Mouse (Mus musculus) left cerebral cortex, adult 2 months (tissue): ENCODE data around the gene Olfr1032. TPM values are rescaled to one million over a fixed set of nuclear protein-coding genes. Genes with fewer than 3 reads are reported as not detected.
A peak's percentile ranks its signal among the peaks of the same experiment; 100 is the strongest.
"Not testable (repeated sequence)": the region's sequence is repeated elsewhere in the genome, so short reads cannot be mapped to it uniquely, and the experiment has no call there.

ENCODE experiments used
- DNase-seq, 2 experiments: peaks; one replicate each; pipeline ENCODE4 v3.0.0; 2021 to 2022; ENCODE audit warnings: low spot score in 2 of 2, mixed read lengths in 1 of 2; ENCODE audit errors: extremely low spot score in 1 of 2
- H3K27ac ChIP-seq: fragments of 200-600 bp; 2 replicates; pipeline ENCODE4 v1.8.1; 2022
- H3K4me3 ChIP-seq: fragments of 200-600 bp; 2 replicates; pipeline ENCODE4 v1.8.1; 2022
- CTCF ChIP-seq: fragments of 200-600 bp; IDR thresholded peaks from 2 replicates; pipeline ENCODE4 v1.8.1; 2022; ENCODE audit warnings: antibody characterized with exemption, mild to moderate bottlenecking, moderate library complexity
- intact Hi-C: fragments of 180-260 bp; cut with DNase I; formaldehyde crosslinking; loops from one replicate; pipeline ENCODE4 v1.15.1; 2025
- long read RNA-seq, 2 experiments: library from polyadenylated mRNA; stranded (forward); transcript quantifications; one replicate each; pipeline ENCODE4 v2.0.0; 2021; ENCODE audit warnings: borderline mapping rate in 2 of 2
- total RNA-seq, 2 experiments: library from RNA; stranded (reverse); gene quantifications; 2 replicates each; pipeline ENCODE4 v1.2.3; 2021

The Olfr1032 gene
- total RNA-seq: not detected
- long read RNA-seq, experiment 1: 0 reads
- long read RNA-seq, experiment 2: 0 reads

DNA sequence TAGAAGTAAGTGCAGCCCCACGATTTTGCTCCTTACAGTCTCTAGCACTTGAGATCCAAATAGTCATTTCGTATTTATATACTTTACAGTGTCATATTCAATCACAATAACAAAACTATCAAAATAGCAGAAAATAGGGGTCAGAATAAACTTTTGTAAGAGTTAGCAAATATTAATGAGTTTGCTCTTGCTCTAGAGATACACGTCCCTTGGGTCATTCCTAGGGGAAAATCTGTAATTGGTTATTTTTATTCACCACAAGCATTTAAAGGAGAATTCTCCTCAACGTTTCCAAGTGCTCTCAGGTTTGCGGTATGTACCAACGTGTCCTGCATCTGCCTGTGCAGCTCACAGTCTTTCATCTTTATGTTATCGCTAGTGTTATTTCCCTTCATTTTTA, at the start of gene Olfr1032:
TSS of gene Olfr1032 (plus strand) at position 301 of the 400 bp plus-strand sequence.
- intact Hi-C loops: no loop called here
- H3K27ac ChIP-seq: no peak within 1 kb of the TSS
- no peak for TF ChIP-seq CTCF
- no peak for DNase-seq
- H3K4me3 ChIP-seq: no peak within 1 kb of the TSS

DNA sequence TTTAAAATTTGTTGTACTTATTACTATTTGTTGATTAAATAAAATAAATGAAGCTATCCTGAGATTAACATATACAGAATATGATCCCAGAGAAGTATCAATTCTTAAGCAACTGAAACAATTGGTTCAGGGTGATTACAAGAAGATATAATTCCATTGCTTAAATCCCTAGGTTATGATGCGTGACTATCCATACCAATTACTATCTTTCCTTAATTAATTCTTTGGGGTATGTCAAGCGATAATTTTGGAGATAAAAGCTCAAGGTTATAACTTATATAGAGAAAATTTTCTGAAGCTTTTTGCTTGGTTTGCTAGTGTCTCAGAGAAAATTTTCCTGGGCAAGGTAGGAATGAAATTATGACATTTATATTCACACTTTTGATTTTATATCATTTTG, 31.7 kb upstream of the Olfr1032 start, which contains the start of gene Olfr1029:
TSS of gene Olfr1029 (plus strand) at position 301 of the 400 bp plus-strand sequence.
- H3K27ac ChIP-seq: no peak within 1 kb of the TSS
- no peak within 1 kb of the TSS for H3K4me3 ChIP-seq
- intact Hi-C loops: no loop called here
- no peak for DNase-seq
- TF ChIP-seq CTCF: no peak

DNA sequence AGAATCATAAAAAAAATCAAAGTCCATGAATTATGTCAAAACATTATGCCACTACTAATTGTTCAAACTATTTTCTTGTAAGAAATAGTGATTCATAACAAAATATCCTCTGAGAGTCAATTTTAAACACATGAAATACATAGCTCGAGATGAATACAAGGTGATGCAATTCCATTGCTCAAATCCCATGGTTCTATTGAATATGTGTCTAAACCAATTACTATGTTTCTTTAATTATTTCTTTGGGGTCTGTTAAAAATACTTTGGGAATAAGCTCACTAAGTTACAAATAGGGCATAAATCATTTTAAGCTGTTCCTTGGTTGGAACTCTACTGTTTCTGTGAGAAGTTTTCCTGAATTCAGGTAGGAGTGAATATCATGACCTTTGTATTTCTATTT, 26.4 kb upstream of the Olfr1032 start, which contains the start of gene Olfr1030:
TSS of gene Olfr1030 (plus strand) at position 301 of the 400 bp plus-strand sequence.
- no peak for DNase-seq
- intact Hi-C loops: no loop called here
- no peak for TF ChIP-seq CTCF
- H3K27ac ChIP-seq: no peak within 1 kb of the TSS
- H3K4me3 ChIP-seq: no peak within 1 kb of the TSS

DNA sequence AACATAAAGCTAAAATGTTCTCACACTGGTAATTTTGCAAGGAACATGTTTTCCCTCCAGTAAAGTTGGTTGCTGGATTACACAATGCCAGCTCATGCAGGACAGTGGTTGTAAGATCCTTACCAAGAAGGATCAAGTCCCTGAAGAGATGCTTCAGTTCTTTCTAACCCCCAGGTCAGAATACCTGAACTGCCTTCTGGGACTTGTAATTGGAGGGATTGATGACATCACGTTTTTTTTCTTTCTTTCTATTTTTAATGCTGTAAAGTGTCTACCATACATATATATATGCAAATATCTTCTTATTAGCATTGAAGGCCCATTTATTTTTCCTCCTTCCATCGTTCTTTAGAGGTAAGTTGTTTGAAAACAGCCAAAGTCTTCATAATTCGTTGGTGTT, 15.3 kb upstream of the Olfr1032 start, which contains the start of gene Olfr1031:
TSS of gene Olfr1031 (plus strand) at position 301 of the 400 bp plus-strand sequence.
- DNase-seq: no peak
- TF ChIP-seq CTCF: no peak
- H3K27ac ChIP-seq: no peak within 1 kb of the TSS
- intact Hi-C loops: no loop called here
- no peak within 1 kb of the TSS for H3K4me3 ChIP-seq

DNA sequence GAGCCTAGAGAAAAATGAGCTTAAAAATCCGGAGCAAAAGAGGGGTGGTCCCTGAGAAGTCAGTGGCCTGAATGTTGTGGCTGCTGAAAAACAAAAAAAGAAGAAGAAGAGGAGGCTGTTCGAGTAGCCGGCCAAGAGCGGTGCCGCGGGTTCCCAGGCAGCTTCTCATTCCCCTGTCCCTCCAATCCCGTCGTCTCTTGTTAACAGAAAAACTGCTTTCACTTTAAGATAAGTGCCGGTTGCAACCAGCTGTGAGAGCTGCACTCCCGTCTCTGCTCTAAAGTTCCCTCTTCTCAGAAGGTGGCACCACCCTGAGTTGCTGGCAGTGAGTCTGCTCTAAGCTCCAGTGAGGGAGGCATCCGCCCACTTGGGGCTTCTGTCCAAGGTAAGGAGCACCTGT, 15.1 kb downstream of the Olfr1032 start, which contains the start of gene Olfr1033:
TSS of gene Olfr1033 (plus strand) at position 228 of the 400 bp plus-strand sequence.
- intact Hi-C loops, DNase-seq, H3K27ac ChIP-seq: not testable (repeated sequence)
- H3K4me3 ChIP-seq: peak within 1 kb of the TSS; percentile 22; the same call in 1 of the 2 replicates

DNA sequence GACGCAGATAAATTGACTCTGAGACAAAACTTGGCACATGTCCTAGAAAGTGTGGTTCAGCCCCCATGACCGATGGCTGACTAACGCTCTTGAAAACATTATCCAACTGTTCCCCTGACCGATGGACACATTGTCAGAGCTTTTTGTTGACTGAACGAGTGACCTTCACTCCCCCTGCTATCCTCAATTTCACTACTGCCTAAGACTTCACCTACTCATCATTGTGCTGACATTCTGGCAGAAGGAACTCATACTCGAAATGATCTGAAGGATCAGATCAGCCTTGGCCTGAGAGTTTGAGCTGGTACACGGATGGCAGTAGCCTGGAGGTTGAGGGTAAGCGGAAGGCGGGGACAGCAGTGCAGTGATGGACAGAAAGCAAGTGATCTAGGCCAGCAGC, 16.2 kb downstream of the Olfr1032 start:
- H3K27ac ChIP-seq, DNase-seq, intact Hi-C loops, H3K4me3 ChIP-seq: not testable (repeated sequence)

DNA sequence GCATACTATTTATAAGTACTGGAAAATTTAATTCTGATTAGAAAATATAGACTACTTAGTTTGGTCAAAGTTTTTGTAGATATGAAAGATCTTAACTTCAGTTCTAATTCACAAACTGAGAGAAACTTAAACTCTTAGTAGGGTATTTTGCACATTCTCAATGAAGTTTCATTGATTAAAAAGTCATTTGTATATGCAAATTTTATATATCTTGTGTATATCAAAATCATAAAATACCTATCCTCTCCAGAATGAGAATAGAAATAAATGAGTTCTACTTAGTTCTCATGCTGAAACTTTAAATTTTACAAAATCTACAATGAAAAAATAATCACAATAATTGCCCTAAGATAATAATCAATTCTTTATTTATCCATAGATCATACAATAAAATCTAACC, 40.2 kb downstream of the Olfr1032 start, which contains the start of gene Olfr1034:
TSS of gene Olfr1034 (plus strand) at position 301 of the 400 bp plus-strand sequence.
- intact Hi-C loops: no loop called here
- no peak for TF ChIP-seq CTCF
- no peak within 1 kb of the TSS for H3K27ac ChIP-seq
- no peak within 1 kb of the TSS for H3K4me3 ChIP-seq
- no peak for DNase-seq

DNA sequence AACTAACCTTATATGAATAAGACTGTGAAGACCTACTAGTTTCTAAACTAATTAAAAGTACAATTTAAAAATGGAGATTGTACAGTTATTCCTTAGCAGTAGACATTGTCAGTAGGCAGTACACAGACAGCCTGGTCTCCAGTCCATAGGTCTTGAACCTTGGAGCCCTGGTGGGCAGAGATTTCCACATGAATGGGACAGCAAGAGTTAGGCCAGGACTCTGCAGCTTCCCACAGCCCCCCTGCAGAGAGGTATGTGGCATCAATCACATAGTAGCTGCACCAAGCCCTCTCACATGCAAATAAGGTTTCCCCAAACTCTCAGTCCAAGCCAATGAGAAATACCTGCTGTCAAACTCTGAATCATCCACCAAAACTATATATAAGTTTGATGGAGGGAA, 45.4 kb downstream of the Olfr1032 start:
- H3K4me3 ChIP-seq, H3K27ac ChIP-seq, intact Hi-C loops, DNase-seq: not testable (repeated sequence)

Other genes starting within 250 kb of the Olfr1032 start
- not detected for gene Olfr1012, start 242.8 kb upstream of the Olfr1032 start, total RNA-seq
- gene Olfr1013, start 238.4 kb upstream of the Olfr1032 start, total RNA-seq: not detected
- not detected for gene Olfr1014, start 232.8 kb upstream of the Olfr1032 start, total RNA-seq
- gene Olfr1015, start 223.5 kb upstream of the Olfr1032 start, total RNA-seq: not detected
- not detected for gene Olfr1016, start 203.0 kb upstream of the Olfr1032 start, total RNA-seq
- gene Olfr1018, start 187.1 kb upstream of the Olfr1032 start, total RNA-seq: not detected
- not detected for gene Olfr1019, start 160.1 kb upstream of the Olfr1032 start, total RNA-seq
- not detected for gene Olfr1020, start 158.5 kb upstream of the Olfr1032 start, total RNA-seq
- not detected for gene Olfr1022, start 136.9 kb upstream of the Olfr1032 start, total RNA-seq
- gene Olfr1023, start 119.9 kb upstream of the Olfr1032 start, total RNA-seq: not detected
- gene Olfr1024, start 100.5 kb upstream of the Olfr1032 start, total RNA-seq: not detected
- gene Olfr1025-ps1, start 90.3 kb upstream of the Olfr1032 start, total RNA-seq: not detected
- gene Olfr1026, start 84.0 kb upstream of the Olfr1032 start, total RNA-seq: not detected
- gene Olfr1028, start 55.1 kb upstream of the Olfr1032 start, total RNA-seq: not detected
- gene Olfr1029, start 31.6 kb upstream of the Olfr1032 start, total RNA-seq: not detected
- gene Olfr1030, start 26.3 kb upstream of the Olfr1032 start, total RNA-seq: not detected
- not detected for gene Olfr1031, start 15.2 kb upstream of the Olfr1032 start, total RNA-seq
- not detected for gene Olfr1033, start 15.1 kb downstream of the Olfr1032 start, total RNA-seq
- not detected for gene Olfr1034, start 40.3 kb downstream of the Olfr1032 start, total RNA-seq
- gene Olfr1036, start 68.5 kb downstream of the Olfr1032 start, total RNA-seq: not detected
- not detected for gene Olfr1037, start 81.8 kb downstream of the Olfr1032 start, total RNA-seq
- not detected for gene Olfr1039, start 130.4 kb downstream of the Olfr1032 start, total RNA-seq
- not detected for gene Olfr1040, start 141.2 kb downstream of the Olfr1032 start, total RNA-seq
- gene Olfr1042, start 156.3 kb downstream of the Olfr1032 start, total RNA-seq: not detected
- gene Olfr1043, start 162.0 kb downstream of the Olfr1032 start, total RNA-seq: not detected
- not detected for gene Olfr1044, start 172.3 kb downstream of the Olfr1032 start, total RNA-seq
- gene Olfr52, start 180.1 kb downstream of the Olfr1032 start, total RNA-seq: not detected
- not detected for gene Olfr1045, start 197.5 kb downstream of the Olfr1032 start, total RNA-seq
- gene Olfr1046, start 213.8 kb downstream of the Olfr1032 start, total RNA-seq: not detected
- gene Olfr1047, start 225.9 kb downstream of the Olfr1032 start, total RNA-seq: not detected
- gene Olfr1048, start 234.7 kb downstream of the Olfr1032 start, total RNA-seq: not detected